Mouse (Mus musculus) myocyte (in vitro differentiated cells): Measurements from ENCODE around the gene Grin3b.

ENCODE experiments used
- CEBPB ChIP-seq: IDR thresholded peaks from 2 replicates; pipeline ENCODE4 v1.6.1; 2011; ENCODE audit warnings: mild to moderate bottlenecking, moderate library complexity; ENCODE audit not compliant: poor library complexity, insufficient read depth, severe bottlenecking
- E2F4 ChIP-seq: IDR thresholded peaks from one replicate; pipeline ENCODE4 v1.6.1; 2011; ENCODE audit warnings: mild to moderate bottlenecking, control low read depth, moderate library complexity; ENCODE audit not compliant: insufficient read depth
- MAX ChIP-seq: IDR thresholded peaks from one replicate; pipeline ENCODE4 v1.6.1; 2011; ENCODE audit warnings: low read depth, mild to moderate bottlenecking, control low read depth
- MYOD1 ChIP-seq, 3 experiments: IDR thresholded peaks; one replicate each; pipeline ENCODE4 v1.6.1; 2011; ENCODE audit warnings: control low read depth in 2 of 3, low read depth in 2 of 3, mild to moderate bottlenecking in 2 of 3, moderate library complexity in 1 of 3; ENCODE audit not compliant: insufficient read length in 2 of 3, control insufficient read depth in 1 of 3
- MYOG ChIP-seq, 3 experiments: IDR thresholded peaks; one replicate each; pipeline ENCODE4 v1.6.1; 2011; ENCODE audit warnings: control low read depth in 2 of 3, low read depth in 2 of 3, mild to moderate bottlenecking in 2 of 3; ENCODE audit not compliant: insufficient read length in 2 of 3, control insufficient read depth in 1 of 3, insufficient read depth in 1 of 3
- POLR2A ChIP-seq: IDR thresholded peaks from one replicate; pipeline ENCODE4 v1.6.1; 2011; ENCODE audit warnings: low read depth, mild to moderate bottlenecking, control low read depth, moderate library complexity; ENCODE audit not compliant: insufficient read length
- POLR2AphosphoS2 ChIP-seq: IDR thresholded peaks from one replicate; pipeline ENCODE4 v1.6.1; 2011; ENCODE audit warnings: low read depth, control low read depth; ENCODE audit not compliant: insufficient read length
- REST ChIP-seq: IDR thresholded peaks from one replicate; pipeline ENCODE4 v1.6.1; 2011; ENCODE audit warnings: mild to moderate bottlenecking, control low read depth, moderate library complexity; ENCODE audit not compliant: insufficient read depth, insufficient read length
- SRF ChIP-seq: IDR thresholded peaks from one replicate; pipeline ENCODE4 v1.6.1; 2011; ENCODE audit warnings: low read depth; ENCODE audit not compliant: control insufficient read depth, insufficient read length
- TCF12 ChIP-seq: IDR thresholded peaks from one replicate; pipeline ENCODE4 v1.6.1; 2011; ENCODE audit warnings: mild to moderate bottlenecking, control low read depth; ENCODE audit not compliant: poor library complexity, insufficient read depth, severe bottlenecking
- TCF3 ChIP-seq: IDR thresholded peaks from one replicate; pipeline ENCODE4 v1.6.1; 2011; ENCODE audit warnings: low read depth, control low read depth; ENCODE audit not compliant: insufficient read length
- USF1 ChIP-seq: IDR thresholded peaks from one replicate; pipeline ENCODE4 v1.6.1; 2011; ENCODE audit warnings: low read depth, mild to moderate bottlenecking, control low read depth, moderate library complexity

GRCm38 (mm10) chr10:79933861-79934260 is 36.7 kb upstream of the Grin3b start:
- TF ChIP-seq POLR2A (no peak), MYOD1 (IDR thresholded peaks at IDR 0.05; ENCODE audit: control insufficient read depth in 1 of 3, insufficient read length in 2 of 3, low read depth in 2 of 3) (no peak), POLR2AphosphoS2 (no peak), REST (no peak), TCF12 (no peak), USF1 (no peak), TCF3 (no peak), MYOG (IDR thresholded peaks at IDR 0.05; ENCODE audit: control insufficient read depth in 1 of 3, insufficient read depth in 1 of 3, insufficient read length in 2 of 3, low read depth in 2 of 3) (no peak), MAX (no peak), CEBPB (no peak), E2F4 (no peak), SRF (no peak)
